Mouse (Mus musculus) gastrocnemius, postnatal 4 days (tissue): ENCODE data around the gene 5730480H06Rik. TPM values are rescaled to one million over a fixed set of nuclear protein-coding genes. Genes with fewer than 3 reads are reported as not detected.
A peak's percentile ranks its signal among the peaks of the same experiment; 100 is the strongest.

ENCODE experiments used
- DNase-seq, 2 experiments: peaks; one replicate each; pipeline ENCODE4 v3.0.0; 2021 to 2022; ENCODE audit warnings: low spot score in 2 of 2, mixed read lengths in 2 of 2
- total RNA-seq, 2 experiments: library from RNA; stranded (reverse); gene quantifications; 2 replicates each; pipeline ENCODE4 v1.2.3; 2021

Gene 5730480H06Rik
- total RNA-seq, 2 experiments from 2014 or later: 13.1 to 20.2 TPM

GRCm38 (mm10) chr5:48419741-48420140, 92.0 kb downstream of the 5730480H06Rik start:
- no peak for DNase-seq

- DNase-seq: no peak
Measured at GRCm38 (mm10) chr5:48421957-48422356, 94.2 kb downstream of the 5730480H06Rik start.

GRCm38 (mm10) chr5:48430459-48430858, 102.7 kb downstream of the 5730480H06Rik start:
- peak in 1 of 2 experiments; percentile 23 for DNase-seq

GRCm38 (mm10) chr5:48448888-48449287, 121.1 kb downstream of the 5730480H06Rik start:
- no peak for DNase-seq

- no peak for DNase-seq
Measured at GRCm38 (mm10) chr5:48460221-48460620, 132.5 kb downstream of the 5730480H06Rik start.
